Mouse (Mus musculus): ENCODE measurements at regions not wholly inside any gene's neighbourhood (a gene's known extent, or its start where the extent isn't known, plus 50 kb on each side); places are given as distances from the start of the nearest gene placed in this dataset.

GRCm38 (mm10) chr6:6290427-6290826 lies 73.5 kb upstream of the Slc25a13 start:
- Histone ChIP-seq H3K4me2 (ENCODE audit: low read depth, low read length) (no peak overlapping the region), H3K4me1 (ENCODE audit: control insufficient read depth, insufficient read depth, low read length) (no peaks in the 10 kb centered on the region), H3K9ac (replicated peaks; ENCODE audit: low read depth, low read length) (no peak overlapping the region), H3K36me3 (ENCODE audit: control insufficient read depth, insufficient read depth, low read length) (no peaks in the 10 kb centered on the region), H3K27me3 (ENCODE audit: control insufficient read depth, insufficient read depth, low read length) (no peaks in the 10 kb centered on the region), H3K27ac (ENCODE audit: low read depth, low read length) (no peak overlapping the region), H3K4me3 (ENCODE audit: low read depth, low read length) (no peak overlapping the region), H3K9me3 (ENCODE audit: control insufficient read depth, low read length) (no peaks in the 10 kb centered on the region)
- 94% methylated on average over 7 of the region's 7 CpGs for WGBS
- no peak for ATAC-seq (ENCODE audit: low read depth)

GRCm38 (mm10) chr6:6289806-6290205 lies 72.8 kb upstream of the Slc25a13 start:
- Histone ChIP-seq H3K4me1 (ENCODE audit: control insufficient read depth, insufficient read depth, low read length) (no peaks in the 10 kb centered on the region), H3K9ac (replicated peaks; ENCODE audit: low read depth, low read length) (no peak overlapping the region), H3K9me3 (ENCODE audit: control insufficient read depth, low read length) (no peaks in the 10 kb centered on the region), H3K4me3 (ENCODE audit: low read depth, low read length) (no peak overlapping the region), H3K36me3 (ENCODE audit: control insufficient read depth, insufficient read depth, low read length) (no peaks in the 10 kb centered on the region), H3K4me2 (ENCODE audit: low read depth, low read length) (no peak overlapping the region), H3K27ac (ENCODE audit: low read depth, low read length) (no peak overlapping the region), H3K27me3 (ENCODE audit: control insufficient read depth, insufficient read depth, low read length) (no peaks in the 10 kb centered on the region)
- ATAC-seq (ENCODE audit: low read depth) = no peak
- 24% methylated on average over 6 of the region's 6 CpGs for WGBS

GRCm38 (mm10) chr6:6280812-6281568 lies 64.0 kb upstream of the Slc25a13 start:
- ATAC-seq (ENCODE audit: low read depth) = no peak
- H3K9ac ChIP-seq (replicated peaks; ENCODE audit: low read depth, low read length) = no peak overlapping the region
- no peaks in the 10 kb centered on the region for H3K36me3 ChIP-seq (ENCODE audit: control insufficient read depth, insufficient read depth, low read length)
- no peaks in the 10 kb centered on the region for H3K4me1 ChIP-seq (ENCODE audit: control insufficient read depth, insufficient read depth, low read length)
- no peaks in the 10 kb centered on the region for H3K27me3 ChIP-seq (ENCODE audit: control insufficient read depth, insufficient read depth, low read length)
- no peak overlapping the region for H3K4me3 ChIP-seq (ENCODE audit: low read depth, low read length)
- no peak overlapping the region for H3K27ac ChIP-seq (ENCODE audit: low read depth, low read length)
- H3K9me3 ChIP-seq (ENCODE audit: control insufficient read depth, low read length) = no peaks in the 10 kb centered on the region
- no peak overlapping the region for H3K4me2 ChIP-seq (ENCODE audit: low read depth, low read length)
- 84% methylated on average over 17 of the region's 17 CpGs for WGBS

GRCm38 (mm10) chr6:6279646-6280045 lies 62.7 kb upstream of the Slc25a13 start:
- H3K9me3 ChIP-seq (ENCODE audit: control insufficient read depth, low read length) = no peaks in the 10 kb centered on the region
- H3K4me1 ChIP-seq (ENCODE audit: control insufficient read depth, insufficient read depth, low read length) = no peaks in the 10 kb centered on the region
- no peaks in the 10 kb centered on the region for H3K27me3 ChIP-seq (ENCODE audit: control insufficient read depth, insufficient read depth, low read length)
- H3K27ac ChIP-seq (ENCODE audit: low read depth, low read length) = no peak overlapping the region
- no peaks in the 10 kb centered on the region for H3K36me3 ChIP-seq (ENCODE audit: control insufficient read depth, insufficient read depth, low read length)
- H3K9ac ChIP-seq (replicated peaks; ENCODE audit: low read depth, low read length) = no peak overlapping the region
- no peak for ATAC-seq (ENCODE audit: low read depth)
- WGBS = 78% methylated on average over 6 of the region's 6 CpGs
- H3K4me3 ChIP-seq (ENCODE audit: low read depth, low read length) = no peak overlapping the region
- no peak overlapping the region for H3K4me2 ChIP-seq (ENCODE audit: low read depth, low read length)

- Histone ChIP-seq H3K4me2 (ENCODE audit: low read depth, low read length) (no peak overlapping the region), H3K27me3 (ENCODE audit: control insufficient read depth, insufficient read depth, low read length) (no peaks in the 10 kb centered on the region), H3K9ac (replicated peaks; ENCODE audit: low read depth, low read length) (no peak overlapping the region), H3K4me1 (ENCODE audit: control insufficient read depth, insufficient read depth, low read length) (no peaks in the 10 kb centered on the region), H3K27ac (ENCODE audit: low read depth, low read length) (no peak overlapping the region), H3K9me3 (ENCODE audit: control insufficient read depth, low read length) (no peaks in the 10 kb centered on the region), H3K4me3 (ENCODE audit: low read depth, low read length) (no peak overlapping the region), H3K36me3 (ENCODE audit: control insufficient read depth, insufficient read depth, low read length) (no peaks in the 10 kb centered on the region)
- no peak for ATAC-seq (ENCODE audit: low read depth)
- WGBS = 51% methylated on average over 2 of the region's 2 CpGs
These were observed 53.6 kb upstream of the Slc25a13 start for GRCm38 (mm10) chr6:6270545-6270944.

All from neural tube, embryonic 14.5 days (tissue).